Mouse (Mus musculus) liver, postnatal 0 days (tissue): ENCODE data around the gene Col23a1.

ENCODE experiments used
- CTCF ChIP-seq: sonication (generic); IDR thresholded peaks from 2 replicates; pipeline ENCODE4 v1.5.1; 2016; ENCODE audit warnings: antibody characterized with exemption, low read depth
- EP300 ChIP-seq: IDR thresholded peaks from 2 replicates; pipeline ENCODE4 v1.6.1; 2016; ENCODE audit warnings: antibody characterized with exemption, low read depth, mild to moderate bottlenecking

DNA sequence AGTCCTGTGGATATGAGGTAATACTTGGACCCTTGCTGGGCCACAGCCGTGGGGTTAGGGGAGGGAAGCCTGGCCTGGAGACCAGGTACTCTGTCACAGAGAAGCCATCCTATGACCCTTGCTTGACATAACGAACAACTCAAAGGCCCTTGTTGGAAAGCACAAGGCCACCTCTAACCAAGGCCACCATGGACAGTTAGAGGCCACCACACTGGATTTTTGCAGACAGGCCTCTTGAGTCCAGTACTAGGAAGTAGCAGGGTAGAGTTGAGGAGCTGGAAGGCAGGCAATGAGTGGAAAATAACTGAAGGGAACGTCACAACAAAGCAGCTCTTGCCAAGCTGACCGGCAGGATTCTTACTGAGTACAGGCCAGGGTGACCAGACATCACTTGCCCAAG lies 9.0 kb downstream of the Col23a1 start:
- TF ChIP-seq CTCF (no peak), EP300 (no peak)
